Mouse (Mus musculus) myocyte (in vitro differentiated cells): ENCODE measurements at regions not wholly inside any gene's neighbourhood (a gene's known extent, or its start where the extent isn't known, plus 50 kb on each side); places are given as distances from the start of the nearest gene placed in this dataset.

Source experiments
- H3K27me3 ChIP-seq: one replicate; pipeline ENCODE4 v1.6.1; 2011; ENCODE audit not compliant: control insufficient read depth, insufficient read depth, insufficient read length
- H3K36me3 ChIP-seq: one replicate; pipeline ENCODE4 v1.6.1; 2011; ENCODE audit not compliant: control insufficient read depth, insufficient read depth
- H3K4me2 ChIP-seq: one replicate; pipeline ENCODE4 v1.6.1; 2011; ENCODE audit warnings: low read depth, control low read depth
- H3K4me3 ChIP-seq: one replicate; pipeline ENCODE4 v1.5.1; 2011; ENCODE audit warnings: mild to moderate bottlenecking, control low read depth, moderate library complexity
- H3K79me2 ChIP-seq: one replicate; pipeline ENCODE4 v1.6.1; 2011; ENCODE audit not compliant: control insufficient read depth, insufficient read depth
- H3ac ChIP-seq: one replicate; pipeline ENCODE4 v1.6.1; 2011; ENCODE audit not compliant: control insufficient read depth, insufficient read length
- CEBPB ChIP-seq: IDR thresholded peaks from 2 replicates; pipeline ENCODE4 v1.6.1; 2011; ENCODE audit warnings: mild to moderate bottlenecking, moderate library complexity; ENCODE audit not compliant: poor library complexity, insufficient read depth, severe bottlenecking
- E2F4 ChIP-seq: IDR thresholded peaks from one replicate; pipeline ENCODE4 v1.6.1; 2011; ENCODE audit warnings: mild to moderate bottlenecking, control low read depth, moderate library complexity; ENCODE audit not compliant: insufficient read depth
- MAX ChIP-seq: IDR thresholded peaks from one replicate; pipeline ENCODE4 v1.6.1; 2011; ENCODE audit warnings: low read depth, mild to moderate bottlenecking, control low read depth
- MYOD1 ChIP-seq, 3 experiments: IDR thresholded peaks; one replicate each; pipeline ENCODE4 v1.6.1; 2011; ENCODE audit warnings: control low read depth in 2 of 3, low read depth in 2 of 3, mild to moderate bottlenecking in 2 of 3, moderate library complexity in 1 of 3; ENCODE audit not compliant: insufficient read length in 2 of 3, control insufficient read depth in 1 of 3
- MYOG ChIP-seq, 3 experiments: IDR thresholded peaks; one replicate each; pipeline ENCODE4 v1.6.1; 2011; ENCODE audit warnings: control low read depth in 2 of 3, low read depth in 2 of 3, mild to moderate bottlenecking in 2 of 3; ENCODE audit not compliant: insufficient read length in 2 of 3, control insufficient read depth in 1 of 3, insufficient read depth in 1 of 3
- POLR2A ChIP-seq: IDR thresholded peaks from one replicate; pipeline ENCODE4 v1.6.1; 2011; ENCODE audit warnings: low read depth, mild to moderate bottlenecking, control low read depth, moderate library complexity; ENCODE audit not compliant: insufficient read length
- POLR2AphosphoS2 ChIP-seq: IDR thresholded peaks from one replicate; pipeline ENCODE4 v1.6.1; 2011; ENCODE audit warnings: low read depth, control low read depth; ENCODE audit not compliant: insufficient read length
- REST ChIP-seq: IDR thresholded peaks from one replicate; pipeline ENCODE4 v1.6.1; 2011; ENCODE audit warnings: mild to moderate bottlenecking, control low read depth, moderate library complexity; ENCODE audit not compliant: insufficient read depth, insufficient read length
- SRF ChIP-seq: IDR thresholded peaks from one replicate; pipeline ENCODE4 v1.6.1; 2011; ENCODE audit warnings: low read depth; ENCODE audit not compliant: control insufficient read depth, insufficient read length
- TCF12 ChIP-seq: IDR thresholded peaks from one replicate; pipeline ENCODE4 v1.6.1; 2011; ENCODE audit warnings: mild to moderate bottlenecking, control low read depth; ENCODE audit not compliant: poor library complexity, insufficient read depth, severe bottlenecking
- TCF3 ChIP-seq: IDR thresholded peaks from one replicate; pipeline ENCODE4 v1.6.1; 2011; ENCODE audit warnings: low read depth, control low read depth; ENCODE audit not compliant: insufficient read length
- USF1 ChIP-seq: IDR thresholded peaks from one replicate; pipeline ENCODE4 v1.6.1; 2011; ENCODE audit warnings: low read depth, mild to moderate bottlenecking, control low read depth, moderate library complexity

GRCm38 (mm10) chr10:73010897-73011296 lies 88.2 kb upstream of the Pcdh15 start:
- Histone ChIP-seq H3ac (no peak overlapping the region), H3K4me3 (no peak overlapping the region), H3K27me3 (no peaks in the 10 kb centered on the region), H3K79me2 (no peaks in the 10 kb centered on the region), H3K36me3 (no peaks in the 10 kb centered on the region), H3K4me2 (no peak overlapping the region)
- TF ChIP-seq REST (no peak), CEBPB (no peak), TCF3 (no peak)

- H3K79me2 ChIP-seq: no peaks in the 10 kb centered on the region
- no peaks in the 10 kb centered on the region for H3K27me3 ChIP-seq
- no peak overlapping the region for H3K4me3 ChIP-seq
- H3ac ChIP-seq: no peak overlapping the region
- H3K4me2 ChIP-seq: no peak overlapping the region
- no peak for TF ChIP-seq REST
- no peak for TF ChIP-seq TCF3
- TF ChIP-seq POLR2A: no peak
- H3K36me3 ChIP-seq: no peaks in the 10 kb centered on the region
Measured at GRCm38 (mm10) chr10:73011874-73012273, 87.3 kb upstream of the Pcdh15 start.

- H3ac ChIP-seq: no peak overlapping the region
- no peak overlapping the region for H3K4me3 ChIP-seq
- no peaks in the 10 kb centered on the region for H3K79me2 ChIP-seq
- H3K36me3 ChIP-seq: no peaks in the 10 kb centered on the region
- no peak for TF ChIP-seq TCF3
- no peak for TF ChIP-seq POLR2A
- TF ChIP-seq E2F4: no peak
- no peak for TF ChIP-seq MAX
- no peak for TF ChIP-seq MYOD1 (IDR thresholded peaks at IDR 0.05; ENCODE audit: control insufficient read depth in 1 of 3, insufficient read length in 2 of 3, low read depth in 2 of 3)
- TF ChIP-seq TCF12: no peak
- TF ChIP-seq USF1: no peak
- no peak for TF ChIP-seq REST
- TF ChIP-seq MYOG (IDR thresholded peaks at IDR 0.05; ENCODE audit: control insufficient read depth in 1 of 3, insufficient read depth in 1 of 3, insufficient read length in 2 of 3, low read depth in 2 of 3): no peak
- no peak for TF ChIP-seq POLR2AphosphoS2
- no peak for TF ChIP-seq CEBPB
- no peak for TF ChIP-seq SRF
- no peaks in the 10 kb centered on the region for H3K27me3 ChIP-seq
- H3K4me2 ChIP-seq: no peak overlapping the region
Measured at GRCm38 (mm10) chr10:73037476-73037875, 61.7 kb upstream of the Pcdh15 start.

GRCm38 (mm10) chr10:73039551-73039950 lies 59.6 kb upstream of the Pcdh15 start:
- no peaks in the 10 kb centered on the region for H3K79me2 ChIP-seq
- no peak overlapping the region for H3K4me2 ChIP-seq
- no peak overlapping the region for H3K4me3 ChIP-seq
- H3ac ChIP-seq: no peak overlapping the region
- no peaks in the 10 kb centered on the region for H3K36me3 ChIP-seq
- TF ChIP-seq MAX (no peak), TCF3 (no peak), MYOD1 (IDR thresholded peaks at IDR 0.05; ENCODE audit: control insufficient read depth in 1 of 3, insufficient read length in 2 of 3, low read depth in 2 of 3) (no peak), MYOG (IDR thresholded peaks at IDR 0.05; ENCODE audit: control insufficient read depth in 1 of 3, insufficient read depth in 1 of 3, insufficient read length in 2 of 3, low read depth in 2 of 3) (no peak), REST (no peak), POLR2A (no peak), CEBPB (no peak), E2F4 (no peak)
- H3K27me3 ChIP-seq: no peaks in the 10 kb centered on the region
